Mouse (Mus musculus) adipose tissue, adult 10 weeks (tissue): ENCODE measurements around the gene Trip4. TPM values are rescaled to one million over a fixed set of nuclear protein-coding genes. Genes with fewer than 3 reads are reported as not detected.

ENCODE experiments used
- polyA plus RNA-seq: library from polyadenylated mRNA; stranded (reverse); fragments of 350-450 nt; fragmentation: Illumina TruSeq; extraction: RNeasy Lipid Tissue Mini Kit (QIAGEN cat#74804); gene quantifications from one replicate; pipeline ENCODE4 v1.2.3, GENCODE M21; 2014; ENCODE audit warnings: low read depth, low replicate concordance

The Trip4 gene
- polyA plus RNA-seq: 30.1 TPM

GRCm38 (mm10) chr9:65908394-65909300 is at the start of gene Trip4, which contains the start of gene Csnk1g1:
Gene Trip4, minus strand, starts transcription at chr9:65908794.
Gene Csnk1g1, plus strand, starts transcription at chr9:65908924.

GRCm38 (mm10) chr9:65890143-65890628 is 18.4 kb downstream of the Trip4 start, which contains the start of gene Pclaf:
Gene Pclaf, plus strand, starts transcription at chr9:65890237.

GRCm38 (mm10) chr9:65827344-65828015 is 81.1 kb downstream of the Trip4 start, which contains the start of gene Zfp609:
Gene Zfp609, minus strand, starts transcription at chr9:65827564.

Other genes with a start within 250 kb of the Trip4 start
- gene Oaz2, start 240.8 kb downstream of the Trip4 start, polyA plus RNA-seq: 107 TPM
- 12.7 TPM for gene Zfp609, start 81.2 kb downstream of the Trip4 start, polyA plus RNA-seq
- 1.4 TPM for gene Pclaf, start 18.6 kb downstream of the Trip4 start, polyA plus RNA-seq
- 9.6 TPM for gene Csnk1g1, start 130 bp upstream of the Trip4 start, polyA plus RNA-seq
- 768 TPM for gene Ppib, start 151.4 kb upstream of the Trip4 start, polyA plus RNA-seq
- 5.8 TPM for gene Snx22, start 160.9 kb upstream of the Trip4 start, polyA plus RNA-seq
- gene Snx1, start 217.8 kb upstream of the Trip4 start, polyA plus RNA-seq: 196 TPM
- 51.8 TPM for gene Ciao2a, start 217.8 kb upstream of the Trip4 start, polyA plus RNA-seq
- 6.2 TPM for gene Dapk2, start 249.4 kb upstream of the Trip4 start, polyA plus RNA-seq